Mouse (Mus musculus) liver, embryonic 14.5 days (tissue): ENCODE measurements around the gene Atp1a4. TPM values are rescaled to one million over a fixed set of nuclear protein-coding genes. Genes with fewer than 3 reads are reported as not detected.
A peak's percentile ranks its signal among the peaks of the same experiment; 100 is the strongest.

Source experiments
- ATAC-seq: fragments of 200-750 bp; cut with Nextera tagmentation; 2 replicates; pipeline ENCODE4 v1.8.0; 2017; ENCODE audit warnings: moderate number of reproducible peaks, mild to moderate bottlenecking, moderate library complexity; ENCODE audit not compliant: insufficient read depth
- DNase-seq, 3 experiments: peaks; one replicate each; pipeline ENCODE4 v3.0.0-alpha.2; 2012 to 2013; ENCODE audit warnings: low read depth in 3 of 3, low spot score in 3 of 3
- H3K27ac ChIP-seq: fragments of 300-500 bp; sonication (generic); 2 replicates; pipeline ENCODE4 v1.5.1; 2014; ENCODE audit warnings: moderate library complexity, mild to moderate bottlenecking, control low read depth, inconsistent platforms
- H3K27me3 ChIP-seq: fragments of 300-500 bp; sonication (generic); 2 replicates; pipeline ENCODE4 v1.6.1; 2014; ENCODE audit warnings: mild to moderate bottlenecking, low read length, moderate library complexity; ENCODE audit not compliant: control insufficient read depth, insufficient read depth
- H3K36me3 ChIP-seq: fragments of 300-500 bp; sonication (generic); replicated peaks from 2 replicates; pipeline ENCODE4 v1.6.1; 2014; ENCODE audit warnings: low read depth; ENCODE audit not compliant: control insufficient read depth, insufficient read depth
- H3K4me1 ChIP-seq, 2 experiments: fragments of 200-500 bp in 1 of 2; fragments of 300-500 bp in 1 of 2; sonication (generic) in 1 of 2; replicated peaks; 2 replicates each; pipeline ENCODE4 v1.6.1; 2012 to 2014; ENCODE audit warnings: antibody characterized with exemption in 1 of 2, inconsistent platforms in 1 of 2, low read length in 1 of 2; ENCODE audit not compliant: control insufficient read depth in 2 of 2, insufficient read depth in 2 of 2
- H3K4me2 ChIP-seq: fragments of 300-500 bp; sonication (generic); 2 replicates; pipeline ENCODE4 v1.6.1; 2014; ENCODE audit warnings: low read depth, mild to moderate bottlenecking, control low read depth, moderate library complexity
- H3K4me3 ChIP-seq, 2 experiments: fragments of 200-500 bp in 1 of 2; fragments of 300-500 bp in 1 of 2; sonication (generic) in 1 of 2; 2 replicates each; pipeline ENCODE4 v1.5.1; 2012 to 2014; ENCODE audit warnings: low read depth in 2 of 2, low read length in 2 of 2, mild to moderate bottlenecking in 2 of 2, control low read depth in 1 of 2, inconsistent platforms in 1 of 2, moderate library complexity in 1 of 2; ENCODE audit not compliant: insufficient read depth in 1 of 2
- H3K9ac ChIP-seq: fragments of 300-500 bp; sonication (generic); replicated peaks from 2 replicates; pipeline ENCODE4 v1.6.1; 2014; ENCODE audit warnings: mild to moderate bottlenecking, control low read depth, moderate library complexity
- H3K9me3 ChIP-seq: fragments of 300-500 bp; sonication (generic); 2 replicates; pipeline ENCODE4 v1.6.1; 2016; ENCODE audit warnings: low read length, mixed read lengths; ENCODE audit not compliant: control insufficient read depth
- CTCF ChIP-seq: IDR thresholded peaks from 2 replicates; pipeline ENCODE4 v1.5.1; 2016; ENCODE audit warnings: antibody characterized with exemption, low read depth, control low read depth
- EP300 ChIP-seq: IDR thresholded peaks from 2 replicates; pipeline ENCODE4 v1.6.1; 2016; ENCODE audit warnings: antibody characterized with exemption, low read depth
- WGBS: fragments of 180-500 bp; shearing (Covaris S2); extraction: QIAGEN DNeasy Blood & Tissue Kit; methylation state at CpG from one replicate; pipeline ENCODE4 v1.1.7; 2014; ENCODE audit not compliant: insufficient replicate concordance; 5-methylcytosine and 5-hydroxymethylcytosine counted together
- polyA plus RNA-seq, 2 experiments: library from polyadenylated mRNA; depleted of rRNA in 1 of 2; stranded (reverse) in 1 of 2; unstranded in 1 of 2; fragments of >200 nt; fragmentation: Nextera tagmentation in 1 of 2; extraction: Ambion mirVana in 1 of 2; gene quantifications; 2 replicates each; pipeline versions ENCODE4 v1.2.1 to v1.2.3; 2012 to 2014

Atp1a4 gene
- 0.01 TPM in 1 of 2 replicates, not detected in the other for polyA plus RNA-seq (2012; rRNA removed)
- polyA plus RNA-seq (2014; fragmentation: Nextera tagmentation; extraction: Ambion mirVana), result not detected in 2 replicates

DNA sequence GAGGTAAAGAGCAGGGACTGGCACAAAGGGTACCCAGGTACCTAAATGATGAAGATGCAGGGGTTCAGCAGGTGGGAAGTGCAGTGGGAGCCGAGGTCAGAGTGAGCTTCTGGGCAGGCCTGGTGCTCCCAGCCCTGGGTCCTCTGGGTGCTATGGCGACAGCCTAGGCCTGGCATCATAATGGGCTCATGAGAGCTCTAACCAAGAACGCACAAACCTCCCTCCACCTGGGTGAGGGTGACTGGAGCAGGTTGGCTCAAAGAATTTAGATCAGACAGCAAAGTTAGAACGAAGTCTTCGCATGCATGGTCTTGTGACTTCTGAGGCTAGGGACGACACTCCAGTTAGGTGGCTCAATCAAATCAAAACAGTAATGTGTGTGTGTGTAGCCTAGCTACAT lies at the start of gene Atp1a4:
Gene Atp1a4 (minus strand): TSS at position 101 of the 400 bp plus-strand sequence.
- Histone ChIP-seq H3K4me2 (no peak within 1 kb of the TSS), H3K9me3 (no peaks in the 10 kb centered on the region), H3K27ac (no peak within 1 kb of the TSS), H3K27me3 (no peaks in the 10 kb centered on the region), H3K4me1 (no peaks in the 10 kb centered on the region), H3K4me3 (no peak within 1 kb of the TSS), H3K9ac (no peak within 1 kb of the TSS), H3K36me3 (no peaks in the 10 kb centered on the region)
- no peak for TF ChIP-seq EP300
- TF ChIP-seq CTCF, result no peak
- ATAC-seq (no peak), DNase-seq (no peak)
- 76% methylated on average over 6 of the region's 6 CpGs for WGBS

DNA sequence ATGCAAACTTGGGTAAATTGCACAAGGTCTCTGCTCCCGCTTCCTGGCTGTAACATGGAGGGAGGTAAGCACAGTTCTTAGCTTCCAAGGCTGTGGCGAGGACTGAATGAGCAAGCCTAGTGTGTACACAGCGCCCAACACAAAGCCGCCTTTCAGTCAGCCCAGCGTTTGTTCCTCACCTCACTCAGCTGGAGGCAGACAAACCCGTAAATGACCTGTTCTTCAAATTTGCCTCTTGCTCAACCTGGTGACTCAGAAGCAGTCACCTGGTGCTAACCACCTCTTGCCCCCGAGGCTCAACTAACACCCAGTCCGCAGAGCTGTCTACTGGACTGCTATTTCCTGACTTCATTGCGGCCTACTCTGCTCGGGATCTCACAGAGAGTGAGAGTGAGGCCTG lies 49.7 kb upstream of the Atp1a4 start:
- no peak for DNase-seq
- Histone ChIP-seq H3K4me3 (no peak overlapping the region), H3K27me3 (no peaks in the 10 kb centered on the region; the same call in 1 of the 2 replicates), H3K4me2 (no peak overlapping the region), H3K9me3 (no peaks in the 10 kb centered on the region), H3K9ac (no peak overlapping the region), H3K4me1 (peaks cover 5 to 50% of the 10 kb centered on the region in 2 experiments), H3K27ac (no peak overlapping the region), H3K36me3 (no peaks in the 10 kb centered on the region)
- ATAC-seq, result no peak
- TF ChIP-seq EP300, result no peak
- 68% methylated on average over 10 of the region's 10 CpGs for WGBS

DNA sequence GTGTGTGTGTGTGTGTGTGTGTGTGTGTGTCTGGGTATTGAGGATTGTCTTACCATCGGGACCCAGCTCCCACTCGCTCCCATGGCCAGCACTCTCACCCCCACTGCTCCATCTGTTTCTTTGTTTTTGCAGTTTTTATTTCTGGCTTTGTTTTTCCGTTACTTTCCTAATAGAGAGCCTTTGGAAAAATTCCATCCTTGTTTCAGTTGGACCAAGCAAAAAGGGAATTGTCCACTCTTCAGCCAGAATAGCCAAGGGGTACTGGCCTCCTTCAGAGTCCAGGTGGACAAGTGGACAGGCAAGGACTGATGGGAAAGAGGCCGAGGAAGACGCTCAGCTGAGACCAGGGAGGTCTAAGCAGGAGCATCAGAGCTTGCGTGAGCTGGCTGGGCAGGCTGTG lies 48.7 kb upstream of the Atp1a4 start:
- Histone ChIP-seq H3K27ac (no peak overlapping the region), H3K4me1 (peaks cover 5 to 51% of the 10 kb centered on the region in 2 experiments)
- TF ChIP-seq CTCF (no peak), EP300 (no peak)

DNA sequence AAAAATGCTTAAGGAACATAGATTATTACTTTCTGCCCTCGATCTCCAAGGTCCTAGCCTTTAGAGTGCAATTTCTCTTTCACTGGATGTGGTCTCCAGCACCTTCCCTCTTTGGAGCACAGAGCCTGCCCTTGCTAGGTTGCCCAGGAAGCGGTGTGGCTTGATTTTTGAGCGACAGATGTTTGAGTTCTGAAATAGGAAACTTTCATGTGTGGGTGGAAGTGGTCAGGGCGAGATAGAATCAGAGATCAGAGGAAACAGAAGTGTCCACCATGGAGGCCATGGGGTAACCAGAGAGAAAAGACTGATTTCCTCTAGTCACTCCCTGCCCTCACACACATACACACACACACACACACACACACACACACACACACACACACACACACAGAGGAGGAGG lies 48.0 kb upstream of the Atp1a4 start:
- DNase-seq (no peak), ATAC-seq (no peak)
- Histone ChIP-seq H3K9me3 (no peaks in the 10 kb centered on the region), H3K36me3 (no peaks in the 10 kb centered on the region), H3K27ac (no peak overlapping the region), H3K4me1 (peaks cover 5 to 48% of the 10 kb centered on the region in 2 experiments), H3K9ac (no peak overlapping the region), H3K4me3 (no peak overlapping the region), H3K27me3 (no peaks in the 10 kb centered on the region; the same call in 1 of the 2 replicates), H3K4me2 (no peak overlapping the region)
- WGBS, result 20% methylated on average over 4 of the region's 4 CpGs
- TF ChIP-seq CTCF (no peak), EP300 (no peak)

More for the DNA sequence above, 48.7 kb upstream of the Atp1a4 start:
- H3K4me3 ChIP-seq, result no peak overlapping the region
- 64% methylated on average over 6 of the region's 6 CpGs for WGBS
- H3K9ac ChIP-seq, result no peak overlapping the region
- H3K36me3 ChIP-seq, result no peaks in the 10 kb centered on the region
- no peak overlapping the region for H3K4me2 ChIP-seq
- ATAC-seq, result no peak
- no peak for DNase-seq
- H3K9me3 ChIP-seq, result no peaks in the 10 kb centered on the region
- H3K27me3 ChIP-seq, result no peaks in the 10 kb centered on the region; the same call in 1 of the 2 replicates

DNA sequence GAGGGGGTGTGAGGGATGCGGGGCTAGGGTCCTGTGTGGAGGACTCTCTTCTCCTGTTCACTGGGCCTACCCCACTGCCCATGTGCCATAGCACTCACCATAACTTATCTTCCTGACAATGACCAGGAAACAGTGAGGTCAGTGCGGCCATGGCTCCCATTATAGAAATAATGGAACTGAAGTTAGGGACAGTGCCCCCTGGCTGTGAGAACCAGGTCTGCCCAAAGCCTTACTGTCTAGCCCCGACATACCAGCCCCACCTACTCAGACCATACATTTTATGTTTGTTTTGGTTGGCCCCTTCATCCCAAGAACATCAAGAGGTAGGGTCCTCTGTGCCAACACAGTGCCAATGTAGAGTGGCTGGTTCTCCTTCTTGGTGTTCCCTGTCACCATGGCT lies 47.4 kb upstream of the Atp1a4 start:
- no peak overlapping the region for H3K9ac ChIP-seq
- no peak overlapping the region for H3K27ac ChIP-seq
- TF ChIP-seq CTCF, result peak; percentile 65
- no peak for TF ChIP-seq EP300
- DNase-seq (no peak), ATAC-seq (no peak)
- no peak overlapping the region for H3K4me2 ChIP-seq
- no peaks in the 10 kb centered on the region for H3K36me3 ChIP-seq
- no peaks in the 10 kb centered on the region for H3K9me3 ChIP-seq
- no peak overlapping the region for H3K4me3 ChIP-seq
- no peaks in the 10 kb centered on the region; the same call in 1 of the 2 replicates for H3K27me3 ChIP-seq
- WGBS, result 35% methylated on average over 3 of the region's 3 CpGs
- peaks cover 5 to 43% of the 10 kb centered on the region in 2 experiments for H3K4me1 ChIP-seq
